Mouse (Mus musculus) embryo, embryonic 10 days (tissue): ENCODE data around the gene Rbfox2.
A peak's percentile ranks its signal among the peaks of the same experiment; 100 is the strongest.

ENCODE experiments used
- DNase-seq: peaks from one replicate; pipeline ENCODE4 v3.0.0-alpha.2; 2015; ENCODE audit warnings: low spot score

The Rbfox2 gene

DNA sequence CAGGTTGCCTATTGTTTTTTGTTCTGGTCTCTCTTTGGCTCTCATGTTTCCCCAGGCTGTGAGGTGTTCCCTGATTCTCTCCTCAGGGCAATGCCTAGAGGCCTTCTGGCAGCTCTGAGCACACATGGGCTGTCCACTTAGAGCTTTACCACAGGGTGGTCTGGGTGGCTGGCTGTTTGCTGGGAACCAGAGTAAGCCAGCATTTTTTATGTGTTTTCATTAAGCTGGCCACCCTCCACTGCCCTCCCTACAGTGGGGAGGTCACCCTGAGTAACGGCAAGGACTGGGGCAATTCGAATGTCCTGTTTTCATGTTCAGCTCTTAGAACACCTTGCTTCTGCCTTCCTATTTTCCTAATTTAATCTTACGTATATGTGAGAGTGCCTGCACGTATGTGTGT, 24.6 kb upstream of the Rbfox2 start:
- no peak for DNase-seq

DNA sequence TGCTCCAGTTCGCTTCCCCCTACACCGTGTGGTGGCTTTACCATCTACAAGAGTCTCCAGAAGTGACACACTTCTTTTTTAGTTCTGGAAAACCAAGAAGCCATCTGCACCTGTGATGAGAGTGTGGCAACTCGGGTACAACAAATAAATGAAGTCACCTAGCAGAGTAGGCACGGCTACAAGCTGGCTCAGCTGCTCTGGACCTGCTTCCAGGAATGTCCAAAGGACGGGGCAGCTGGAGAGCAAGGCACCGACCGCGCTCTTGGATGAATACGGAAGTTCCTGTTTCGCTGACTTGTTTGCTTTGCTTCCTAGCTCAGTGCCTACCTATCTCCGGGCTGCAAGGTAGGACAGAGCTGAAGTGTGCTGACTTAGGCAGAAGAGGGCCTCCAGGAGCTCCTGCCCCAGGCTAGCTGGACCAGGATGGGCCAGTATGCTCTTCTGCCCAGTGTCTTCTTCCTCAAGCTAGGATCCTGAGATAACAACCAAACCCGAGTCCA, 22.9 kb upstream of the Rbfox2 start:
- no peak for DNase-seq

DNA sequence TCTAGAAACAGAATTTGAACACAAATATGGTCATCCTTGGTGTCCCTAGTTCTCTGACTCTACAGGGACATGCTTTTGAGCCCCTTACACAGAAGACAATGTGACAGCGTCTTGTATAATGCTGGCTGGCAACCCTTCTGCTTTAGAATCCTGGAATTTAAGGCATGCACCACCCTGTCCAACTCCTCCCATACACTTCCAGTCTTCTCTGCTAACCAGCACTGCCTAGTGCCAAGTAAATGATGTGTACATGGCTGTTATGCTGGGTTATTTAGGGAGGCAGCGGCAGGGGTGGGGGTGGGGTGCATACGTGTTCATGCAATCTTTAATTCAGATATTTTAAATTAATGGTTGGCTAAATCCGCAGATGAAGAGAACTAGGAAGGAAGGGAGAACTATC, 19.6 kb upstream of the Rbfox2 start:
- no peak for DNase-seq

DNA sequence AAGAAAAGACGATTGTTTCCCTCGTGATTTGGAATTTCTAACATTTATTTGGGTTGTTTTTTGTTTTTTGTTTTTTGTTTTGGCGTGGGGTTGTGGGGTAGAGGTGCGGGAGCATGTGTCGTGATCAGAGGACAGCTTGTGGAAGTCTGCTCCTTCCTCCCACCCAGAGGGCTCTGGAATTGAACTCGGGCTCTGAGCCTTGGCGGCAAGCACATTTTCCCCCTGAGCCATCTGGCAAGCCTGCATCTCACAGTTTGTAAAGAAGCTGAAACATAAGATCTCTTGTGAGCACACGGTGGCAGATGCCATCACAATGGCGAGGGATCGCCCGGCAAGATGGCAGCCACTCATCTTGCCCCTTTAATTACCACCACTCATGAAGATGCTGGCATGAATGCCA, 17.6 kb upstream of the Rbfox2 start:
- DNase-seq = no peak

DNA sequence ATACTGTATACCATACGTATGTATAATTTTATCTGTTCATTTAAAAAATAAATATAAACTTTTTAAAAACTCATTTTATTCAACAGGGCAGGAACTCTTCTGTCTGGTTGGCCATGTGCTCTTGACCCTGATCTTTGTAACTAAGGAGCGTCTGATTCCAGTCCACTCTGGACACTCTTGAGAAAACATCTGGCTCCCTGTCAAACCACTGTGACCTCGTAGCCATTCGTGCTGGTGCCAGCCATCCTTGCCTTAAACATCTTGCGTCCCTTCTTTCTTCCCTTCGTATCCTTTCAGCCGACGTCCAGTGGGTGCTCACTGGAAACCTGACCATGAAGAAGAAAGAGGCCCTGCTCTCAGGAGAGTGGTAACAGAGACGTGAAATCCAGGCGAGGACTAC, 16.4 kb upstream of the Rbfox2 start:
- no peak for DNase-seq

DNA sequence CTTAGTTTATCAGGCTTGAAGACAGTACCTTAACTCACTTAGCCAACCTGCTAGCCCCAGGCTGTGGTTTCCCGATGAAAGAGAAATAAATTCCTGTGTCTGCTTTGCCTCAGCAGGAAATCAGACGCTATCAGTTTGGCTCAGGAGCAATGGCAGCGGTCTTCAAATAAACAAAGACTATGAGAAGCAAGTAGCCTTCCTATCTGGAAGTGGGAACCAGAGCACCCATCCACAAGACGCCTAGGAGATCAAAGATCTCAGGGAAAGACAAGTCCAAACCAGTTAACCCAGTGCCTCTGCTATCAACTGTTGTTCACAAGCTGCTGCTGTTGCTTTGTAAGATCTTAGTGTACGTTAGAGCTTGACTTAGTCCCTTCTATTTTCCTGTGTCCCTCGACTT, 6.9 kb upstream of the Rbfox2 start:
- DNase-seq = no peak

DNA sequence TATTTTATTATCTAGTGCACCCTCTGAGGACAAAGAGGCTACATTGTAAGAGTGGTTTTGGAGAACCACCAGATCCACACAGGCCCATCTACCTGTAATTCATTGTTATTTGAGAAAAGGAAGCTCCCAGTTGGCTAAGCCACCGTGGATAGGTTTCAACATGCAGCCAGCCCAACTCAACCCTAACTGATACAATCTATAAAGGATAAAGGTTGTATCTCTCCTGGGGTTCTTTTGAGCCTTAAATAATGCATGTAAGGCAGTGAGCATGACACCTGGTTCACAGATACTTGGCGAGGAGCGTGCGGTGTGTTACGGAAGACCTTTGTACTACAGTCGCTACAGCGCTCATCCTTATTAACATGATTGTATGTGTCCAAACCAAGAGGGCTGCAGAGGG, 6.0 kb upstream of the Rbfox2 start:
- no peak for DNase-seq

DNA sequence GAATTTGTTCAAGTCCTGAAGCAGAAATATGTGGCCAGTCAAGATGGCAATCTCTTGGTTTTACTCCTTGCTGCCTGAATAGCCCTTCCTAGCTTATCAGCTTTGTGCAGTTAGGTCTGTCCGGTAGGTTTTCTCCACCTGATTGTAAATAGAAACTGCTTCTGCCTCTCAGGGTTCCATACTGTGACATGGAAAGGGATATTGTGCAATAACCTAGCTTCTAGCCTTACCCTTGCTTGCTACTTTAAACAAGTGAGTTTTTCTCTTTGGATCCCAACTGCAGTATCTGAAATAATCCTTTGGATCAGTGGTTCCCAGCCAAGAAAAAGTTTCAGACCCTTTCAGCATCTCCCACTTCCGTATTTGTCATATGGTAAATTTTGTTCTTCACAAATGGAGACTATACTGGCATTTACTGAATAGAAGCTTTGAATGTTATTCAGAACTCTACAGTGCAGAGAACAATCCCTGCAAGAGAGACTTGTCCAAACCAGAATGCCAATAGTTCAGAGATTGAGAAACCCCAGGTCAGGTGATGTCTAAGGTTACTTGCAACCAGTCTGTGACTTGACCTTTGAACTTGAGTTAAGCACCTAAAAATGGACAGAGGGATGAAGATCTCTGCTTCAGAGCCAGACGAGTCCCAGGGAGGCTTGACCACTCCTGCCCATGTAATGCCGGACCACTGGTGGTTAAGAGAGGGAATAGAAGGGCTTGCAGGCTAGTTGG, 1.1 kb upstream of the Rbfox2 start:
- no peak for DNase-seq

DNA sequence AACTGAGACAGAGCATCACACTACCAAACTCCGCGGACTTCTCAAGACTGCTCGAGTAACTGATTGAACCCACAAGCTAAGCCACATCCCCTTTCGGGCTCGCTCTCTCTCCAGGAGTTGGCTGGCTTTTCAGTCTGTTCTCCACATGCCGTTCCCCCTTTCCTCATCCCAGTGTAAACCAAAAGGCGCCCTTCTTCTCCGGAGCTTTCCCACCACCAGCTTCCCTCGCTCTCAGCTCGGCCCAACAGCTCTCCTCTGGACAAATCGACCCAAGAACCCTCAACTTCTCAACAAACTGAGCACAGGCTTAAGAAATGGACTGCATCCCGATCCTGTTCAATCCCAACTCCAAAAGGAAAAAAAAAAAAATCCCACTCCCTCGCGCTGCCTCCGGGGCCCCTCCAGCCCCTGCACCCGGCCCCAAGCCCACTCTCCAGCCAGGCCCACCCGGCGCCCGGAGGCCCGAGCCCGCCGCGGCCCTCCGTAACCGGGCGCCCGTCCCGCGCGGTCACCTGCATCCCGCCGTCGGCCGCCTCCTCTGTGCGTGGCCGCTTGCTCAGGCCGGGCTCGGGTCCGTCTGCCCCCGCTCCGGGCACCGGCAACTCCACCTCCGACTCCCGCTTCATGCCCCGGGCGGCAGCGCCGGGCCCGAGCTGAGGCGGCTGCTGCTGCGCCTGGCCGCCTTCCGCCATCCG, 805 bp downstream of the Rbfox2 start:
- DNase-seq = peak; percentile 70

DNA sequence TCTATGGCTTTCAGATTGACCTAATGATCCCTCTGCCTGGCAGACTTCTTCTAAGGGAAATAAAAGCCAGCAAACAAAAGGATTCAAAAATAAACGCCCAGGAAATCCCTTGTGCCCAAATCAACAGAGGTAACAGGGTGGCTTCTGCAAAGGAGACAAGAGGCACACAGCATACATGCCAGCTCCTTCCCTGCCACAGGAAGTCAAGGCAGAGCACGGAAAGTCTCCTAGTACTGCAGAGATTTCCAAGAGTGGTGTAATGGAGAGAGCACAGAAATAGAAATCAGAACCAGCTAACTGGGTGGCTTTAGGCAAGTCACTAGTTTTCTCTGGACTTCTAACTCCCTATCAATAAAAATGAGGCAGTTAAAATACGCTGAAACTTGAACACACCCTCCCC, 1.8 kb downstream of the Rbfox2 start:
- no peak for DNase-seq

DNA sequence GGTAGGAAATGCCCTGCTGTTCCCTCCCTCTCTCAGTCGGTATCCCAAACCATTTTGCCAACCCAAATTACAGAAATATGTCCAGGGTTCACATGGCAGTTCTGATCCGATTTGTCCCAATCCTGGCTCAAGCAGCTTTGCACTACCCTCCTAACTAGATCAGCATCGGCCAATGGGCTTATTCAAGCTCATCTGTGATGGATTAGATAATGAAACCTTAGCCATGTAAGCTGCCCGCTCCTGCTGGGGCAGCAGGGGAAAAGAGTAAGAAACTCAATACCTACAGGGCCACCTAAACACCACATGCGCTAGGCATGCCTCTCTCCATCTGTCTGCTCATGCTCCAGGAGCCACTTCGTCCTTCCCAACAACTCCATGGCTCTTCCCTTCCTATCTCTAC, 5.7 kb downstream of the Rbfox2 start:
- peak; percentile 68 for DNase-seq

DNA sequence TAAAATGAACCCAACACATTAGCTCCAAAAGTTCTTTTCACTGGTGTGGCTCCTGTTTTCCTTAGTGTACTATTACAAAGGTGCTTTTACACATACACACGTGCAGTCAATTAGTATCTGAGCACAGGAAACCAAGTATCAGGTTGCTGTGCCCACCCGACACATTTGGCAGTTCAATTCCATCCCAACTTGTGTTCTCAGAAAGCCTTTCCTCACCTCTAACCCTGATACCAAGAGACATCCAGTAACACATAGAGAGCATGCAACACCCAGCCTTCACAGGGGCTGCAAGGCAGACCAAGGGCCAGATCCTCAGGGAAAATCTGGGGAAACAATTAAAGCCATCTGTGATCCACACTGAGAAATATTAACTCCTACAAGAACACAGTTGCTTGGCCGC, 8.2 kb downstream of the Rbfox2 start:
- DNase-seq = peak; percentile 83

DNA sequence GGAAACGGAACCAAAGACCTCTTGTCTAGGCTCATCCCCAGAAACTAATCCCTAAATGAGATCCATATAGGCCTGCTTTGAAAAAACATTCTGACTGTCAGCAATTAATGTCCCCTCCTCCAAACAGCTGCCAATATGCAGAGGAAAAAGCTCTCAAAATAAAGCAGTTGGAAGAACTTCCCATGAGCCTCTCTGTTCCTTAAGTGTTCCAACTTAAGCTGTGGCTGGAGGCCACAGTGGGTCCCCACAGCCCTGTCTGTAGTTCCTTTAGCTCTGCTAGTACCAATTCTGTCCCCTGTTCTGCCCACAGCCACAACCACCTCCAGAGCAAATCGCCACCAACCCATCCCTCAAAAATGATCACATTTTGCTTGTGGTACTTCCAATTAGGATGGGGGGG, 10.2 kb downstream of the Rbfox2 start:
- DNase-seq = no peak

DNA sequence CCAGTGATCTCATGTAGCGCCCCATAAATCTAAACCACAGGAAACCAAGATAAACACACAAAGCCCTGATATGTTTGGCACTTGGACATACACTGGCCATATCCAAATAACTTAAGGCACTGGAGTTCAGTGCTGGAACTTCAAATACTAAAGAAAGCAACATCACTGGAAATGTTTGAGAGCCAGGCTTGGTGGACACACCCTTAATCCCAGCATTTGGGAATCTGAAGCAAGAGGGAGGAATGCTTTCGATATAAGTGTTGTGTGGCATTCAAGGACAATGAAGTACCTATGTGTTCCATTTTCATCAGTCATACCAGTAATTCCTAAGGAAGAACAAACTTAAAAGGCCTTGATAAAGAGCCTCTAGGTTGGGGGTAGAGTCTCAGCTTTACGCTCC, 13.3 kb downstream of the Rbfox2 start:
- DNase-seq = no peak

DNA sequence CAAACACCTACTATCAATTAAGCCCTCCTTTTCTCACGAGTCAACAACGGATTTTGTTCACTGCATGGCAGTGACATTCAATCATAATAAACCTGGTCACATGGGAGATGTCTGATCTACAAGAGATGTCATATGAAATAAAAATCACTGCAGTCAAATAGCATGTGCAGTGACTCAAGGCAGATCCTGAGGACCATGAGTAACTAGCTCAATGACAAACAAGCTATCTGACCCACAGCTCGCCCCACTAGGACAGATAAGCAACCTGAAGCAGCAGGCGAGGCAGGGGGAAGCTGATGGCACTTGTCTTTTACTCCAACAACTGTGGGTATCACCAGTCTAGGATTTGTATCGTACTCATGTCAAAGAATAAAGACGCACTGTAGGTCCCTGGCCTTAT, 14.4 kb downstream of the Rbfox2 start:
- DNase-seq = no peak

DNA sequence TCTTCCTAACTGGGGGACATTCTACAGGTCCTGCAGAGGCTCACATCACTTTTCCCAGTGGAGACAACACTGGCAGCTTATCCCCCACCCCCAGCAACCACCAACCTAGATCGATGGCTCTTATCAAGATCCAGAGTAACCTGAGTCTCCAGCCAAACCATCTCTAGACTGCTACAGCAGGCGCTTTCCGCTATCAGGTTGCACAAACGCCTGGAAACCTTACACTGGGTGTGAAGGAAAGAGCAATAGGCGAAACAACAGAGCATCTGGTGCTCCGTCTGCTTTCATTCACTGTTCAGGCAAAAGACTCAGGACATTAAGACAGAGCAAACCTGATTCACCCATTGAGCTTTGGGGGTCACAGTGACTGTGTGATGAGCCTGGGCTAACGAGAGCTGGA, 15.3 kb downstream of the Rbfox2 start:
- DNase-seq = peak; percentile 54

DNA sequence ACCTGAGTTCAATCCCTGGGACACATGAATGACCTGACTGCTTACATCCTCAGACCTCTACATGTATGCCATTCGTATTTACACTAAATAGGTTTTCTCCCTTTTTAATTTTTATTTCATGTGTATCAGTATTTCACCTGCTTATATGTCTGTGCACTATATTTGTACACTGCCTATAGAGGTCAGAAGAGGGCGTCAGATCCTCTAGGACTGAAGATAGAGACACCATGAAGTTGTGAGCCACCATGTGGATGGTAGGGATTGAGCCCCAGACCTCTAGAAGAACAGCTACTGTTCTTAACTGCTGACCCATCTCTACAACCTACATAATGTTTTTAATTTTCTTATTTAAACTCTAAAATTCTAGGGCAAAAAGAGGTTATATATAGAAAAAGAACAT, 16.5 kb downstream of the Rbfox2 start:
- no peak for DNase-seq

DNA sequence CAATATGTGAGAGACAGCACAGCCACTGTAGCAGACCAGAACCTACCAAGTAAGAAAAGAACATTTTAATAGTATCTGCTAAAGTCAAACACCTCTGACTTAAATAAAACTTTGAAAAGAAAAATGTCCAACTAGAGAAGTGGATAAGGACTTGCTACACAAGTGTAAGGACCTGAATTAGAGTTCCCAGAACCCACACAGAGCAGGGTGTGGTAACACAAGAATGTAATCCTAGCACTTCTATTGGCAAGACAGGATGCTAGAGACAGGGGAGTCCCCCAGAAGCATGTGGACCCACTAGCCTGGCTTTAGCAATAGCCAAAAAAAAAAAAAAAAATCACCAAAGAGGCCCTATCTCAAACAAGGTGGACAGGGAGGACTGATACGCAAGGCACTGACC, 26.7 kb downstream of the Rbfox2 start:
- no peak for DNase-seq

DNA sequence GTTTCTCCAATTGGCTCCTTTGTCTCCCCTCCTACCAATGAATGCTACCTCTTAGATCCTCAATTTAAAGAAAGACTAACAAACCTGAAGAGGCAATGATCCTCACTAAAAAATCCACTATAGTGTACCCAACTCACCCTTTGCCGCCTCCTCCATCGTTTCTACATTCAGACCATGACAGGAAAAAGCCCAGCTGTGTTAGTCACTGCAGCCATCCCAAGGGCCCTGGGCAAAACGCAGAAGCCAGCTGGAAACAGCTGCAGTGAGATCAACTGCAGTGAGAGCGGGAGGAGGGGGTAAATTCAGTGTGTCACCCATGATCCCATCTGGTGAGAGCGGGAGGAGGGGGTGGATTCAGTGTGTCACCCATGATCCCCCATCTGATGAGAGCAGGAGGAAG, 28.0 kb downstream of the Rbfox2 start:
- DNase-seq = no peak

DNA sequence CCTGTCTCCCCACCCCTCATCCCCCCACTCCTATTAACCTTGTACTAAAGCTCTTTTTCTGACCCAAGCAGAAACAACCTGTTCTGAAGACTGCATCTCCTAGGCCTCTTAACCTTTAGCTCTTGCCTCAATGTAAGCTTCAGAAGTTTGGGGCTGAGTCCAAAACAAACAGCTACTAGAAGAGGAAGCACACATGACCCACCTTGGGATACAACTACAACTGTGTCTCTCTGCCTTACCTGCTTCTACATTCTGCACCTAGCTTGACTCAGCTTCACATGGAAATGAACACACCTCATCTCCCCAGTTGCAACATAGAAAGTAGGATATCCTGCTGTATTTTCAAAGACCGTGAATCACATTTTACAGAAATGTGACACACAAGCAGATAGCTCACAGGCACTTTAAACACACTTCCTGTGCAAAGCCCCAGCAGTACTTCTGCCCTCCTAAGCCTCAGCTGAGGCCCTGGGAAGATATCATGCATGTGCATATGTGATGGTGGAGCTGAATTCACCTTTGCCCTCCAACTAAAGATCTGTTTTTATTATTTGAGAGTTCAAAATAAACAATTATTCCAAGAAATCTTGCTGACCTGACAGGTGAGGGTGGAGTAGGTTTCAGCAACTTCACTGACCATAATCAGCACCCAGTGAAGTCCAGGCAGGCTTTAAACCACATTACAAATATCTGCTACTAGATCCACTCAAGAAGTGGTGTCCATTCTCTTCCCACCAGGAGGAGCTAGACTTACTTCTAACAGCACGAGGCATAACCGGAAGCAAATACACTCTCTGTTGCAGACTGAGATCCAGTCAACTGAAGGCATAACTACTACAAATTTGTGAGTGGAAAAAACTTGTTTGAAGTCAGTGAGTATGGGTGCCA, 29.7 kb downstream of the Rbfox2 start:
- peak; percentile 68 for DNase-seq

DNA sequence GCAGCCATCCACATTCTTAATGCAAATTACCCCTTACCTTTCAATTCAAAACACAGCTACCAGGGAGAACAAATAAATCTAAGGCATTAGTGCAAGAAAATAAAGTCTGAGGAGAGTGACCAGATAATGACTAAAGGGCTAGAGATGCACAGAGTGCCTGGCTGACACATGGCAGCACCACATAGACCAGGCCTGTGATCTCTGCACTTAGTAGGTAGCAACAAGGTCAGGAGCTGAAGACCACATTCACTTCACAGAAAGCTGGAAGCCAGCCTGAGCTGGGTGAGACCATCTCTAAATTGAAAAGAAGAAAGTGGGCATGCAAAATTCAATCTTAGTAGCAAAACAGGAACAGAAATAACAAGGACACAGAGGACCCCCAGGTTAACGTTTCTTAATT, 30.5 kb downstream of the Rbfox2 start:
- DNase-seq = no peak

DNA sequence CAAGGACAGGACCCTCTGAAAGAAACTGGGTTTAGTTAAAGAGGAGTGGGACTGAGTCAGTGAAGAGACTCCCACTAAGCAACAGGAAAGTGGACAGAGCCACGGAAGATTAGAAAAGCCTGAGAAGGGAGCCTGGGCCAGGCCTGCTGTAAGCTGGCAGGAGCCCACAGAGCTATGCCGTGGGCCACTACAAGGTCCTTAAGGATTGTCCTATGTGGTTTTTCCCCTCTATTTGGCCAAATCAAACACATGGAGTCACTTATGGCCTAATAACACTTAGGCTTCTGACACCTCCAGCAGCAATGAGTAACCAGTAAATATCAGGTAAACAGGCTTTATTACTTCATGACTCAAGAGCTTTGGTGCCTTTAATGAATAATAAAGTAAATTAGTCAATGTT, 31.2 kb downstream of the Rbfox2 start:
- DNase-seq = no peak

DNA sequence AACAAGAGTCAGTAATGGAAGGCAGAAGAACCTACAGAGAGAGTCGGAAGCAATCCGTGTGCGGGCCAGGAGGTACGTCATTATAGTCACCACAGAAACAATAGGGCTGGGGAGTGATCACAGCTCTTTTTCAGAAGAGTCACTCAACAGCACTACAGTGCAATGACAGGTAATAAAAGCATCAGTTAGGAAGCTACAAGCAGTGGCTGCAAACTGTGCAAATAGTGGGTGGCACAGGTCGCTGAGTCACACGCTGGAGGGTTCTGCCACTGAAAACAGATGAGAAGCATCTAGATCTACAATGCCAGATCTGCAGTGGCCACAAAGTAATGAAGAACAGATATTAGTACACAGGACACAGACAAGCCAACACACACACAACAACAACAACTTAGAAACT, 32.9 kb downstream of the Rbfox2 start:
- no peak for DNase-seq
